Mouse (Mus musculus) B cell, adult 67 days (primary cell): ENCODE results near the gene Tomm40l. TPM values are rescaled to one million over a fixed set of nuclear protein-coding genes. Genes with fewer than 3 reads are reported as not detected.

Source experiments
- total RNA-seq, 2 experiments: library from RNA; stranded (reverse); gene quantifications; 4 replicates each; pipeline ENCODE4 v1.2.4; 2023

Gene Tomm40l
- total RNA-seq, result 10 to 100 TPM; 21.2 to 22.8 TPM

GRCm38 (mm10) chr1:171222238-171223155, at the start of gene Tomm40l:
Gene Tomm40l (minus strand): TSS chr1:171222514.

GRCm38 (mm10) chr1:171269848-171270572, 47.7 kb upstream of the Tomm40l start, which contains the start of gene B4galt3:
Gene B4galt3 (plus strand): TSS chr1:171270328.

GRCm38 (mm10) chr1:171250680-171251593, 28.6 kb upstream of the Tomm40l start, which contains the start of gene Ndufs2:
Gene Ndufs2 (minus strand): TSS chr1:171251388.

GRCm38 (mm10) chr1:171249913-171250600, 27.7 kb upstream of the Tomm40l start, which contains the start of gene Adamts4:
Gene Adamts4 (plus strand): TSS chr1:171250421.

GRCm38 (mm10) chr1:171234126-171234525, 11.8 kb upstream of the Tomm40l start, which contains the start of gene Fcer1g:
Gene Fcer1g (minus strand): TSS chr1:171234365.

GRCm38 (mm10) chr1:171224857-171225256, 2.5 kb upstream of the Tomm40l start, which contains the start of gene Apoa2:
Gene Apoa2 (plus strand): TSS chr1:171225054.

GRCm38 (mm10) chr1:171213801-171214496, 8.4 kb downstream of the Tomm40l start, which contains the start of gene Nr1i3:
Gene Nr1i3 (plus strand): TSS chr1:171213970.

GRCm38 (mm10) chr1:171195887-171196397, 26.4 kb downstream of the Tomm40l start, which contains the start of gene Pcp4l1:
Gene Pcp4l1 (minus strand): TSS chr1:171196268.

Other genes starting within 250 kb of the Tomm40l start
- 100 to 1,000 TPM; 229 to 275 TPM for gene Fcgr2b, start 246.0 kb downstream of the Tomm40l start, total RNA-seq
- gene Fcgr4, start 203.6 kb downstream of the Tomm40l start, total RNA-seq, result 1 to 10 TPM in 1 of 2 experiments, not detected in 1; 1.2 TPM
- 1 to 10 TPM in 1 of 2 experiments, under 1 TPM in 1; 0.44 to 3.6 TPM for gene Fcgr3, start 157.6 kb downstream of the Tomm40l start, total RNA-seq
- 1 to 10 TPM in 1 of 2 experiments, under 1 TPM in 1; 0.75 to 1.0 TPM for gene Cfap126, start 108.6 kb downstream of the Tomm40l start, total RNA-seq
- gene Sdhc, start 71.9 kb downstream of the Tomm40l start, total RNA-seq, result 100 to 1,000 TPM in 1 of 2 experiments, 10 to 100 TPM in 1; 81.8 to 104 TPM
- gene Mpz, start 71.8 kb downstream of the Tomm40l start, total RNA-seq, result not detected
- not detected for gene Pcp4l1, start 26.2 kb downstream of the Tomm40l start, total RNA-seq
- gene Nr1i3, start 8.5 kb downstream of the Tomm40l start, total RNA-seq, result not detected
- not detected for gene Apoa2, start 2.5 kb upstream of the Tomm40l start, total RNA-seq
- gene Fcer1g, start 11.9 kb upstream of the Tomm40l start, total RNA-seq, result 1 to 10 TPM; 1.5 to 6.4 TPM
- not detected for gene Adamts4, start 27.9 kb upstream of the Tomm40l start, total RNA-seq
- gene Ndufs2, start 28.9 kb upstream of the Tomm40l start, total RNA-seq, result 100 to 1,000 TPM; 131 to 140 TPM
- gene B4galt3, start 47.8 kb upstream of the Tomm40l start, total RNA-seq, result 100 to 1,000 TPM in 1 of 2 experiments, 10 to 100 TPM in 1; 96.6 to 105 TPM
- 10 to 100 TPM; 62.8 to 71.7 TPM for gene Ppox, start 58.7 kb upstream of the Tomm40l start, total RNA-seq
- 10 to 100 TPM; 59.3 to 66.9 TPM for gene Usp21, start 65.5 kb upstream of the Tomm40l start, total RNA-seq
- 10 to 100 TPM; 46.1 to 46.6 TPM for gene Ufc1, start 72.5 kb upstream of the Tomm40l start, total RNA-seq
- 10 to 100 TPM; 40.6 to 43.6 TPM for gene Dedd, start 106.6 kb upstream of the Tomm40l start, total RNA-seq
- 10 to 100 TPM; 29.2 to 29.4 TPM for gene Nit1, start 123.1 kb upstream of the Tomm40l start, total RNA-seq
- gene Pfdn2, start 123.2 kb upstream of the Tomm40l start, total RNA-seq, result 10 to 100 TPM; 57.3 to 70.0 TPM
- under 1 TPM in 1 of 2 experiments, not detected in 1; 0.70 TPM for gene Klhdc9, start 138.3 kb upstream of the Tomm40l start, total RNA-seq
- under 1 TPM in 1 of 2 experiments, not detected in 1; 0.32 TPM for gene Nectin4, start 147.6 kb upstream of the Tomm40l start, total RNA-seq
- 100 to 1,000 TPM; 326 to 330 TPM for gene Arhgap30, start 166.4 kb upstream of the Tomm40l start, total RNA-seq
- 100 to 1,000 TPM; 190 to 199 TPM for gene Usf1, start 188.8 kb upstream of the Tomm40l start, total RNA-seq
- 10 to 100 TPM; 13.0 to 13.2 TPM for gene Tstd1, start 196.4 kb upstream of the Tomm40l start, total RNA-seq
- gene F11r, start 215.0 kb upstream of the Tomm40l start, total RNA-seq, result 1 to 10 TPM in 1 of 2 experiments, under 1 TPM in 1; 0.64 to 1.3 TPM